Mouse (Mus musculus) forebrain, embryonic 14.5 days (tissue): ENCODE results near the gene Mapk11. TPM values are rescaled to one million over a fixed set of nuclear protein-coding genes. Genes with fewer than 3 reads are reported as not detected.

Experiments
- ATAC-seq: fragments of 200-750 bp; cut with Nextera tagmentation; 2 replicates; pipeline ENCODE4 v1.8.0; 2017; ENCODE audit warnings: mild to moderate bottlenecking, moderate library complexity
- DNase-seq: peaks from one replicate; pipeline ENCODE4 v3.0.0-alpha.2; 2015; ENCODE audit warnings: low spot score
- H3K27ac ChIP-seq: fragments of 300-500 bp; sonication (generic); 2 replicates; pipeline ENCODE4 v1.5.1; 2014; ENCODE audit warnings: low read depth, mild to moderate bottlenecking, control low read depth, low read length, moderate library complexity
- H3K27me3 ChIP-seq: fragments of 300-500 bp; sonication (generic); replicated peaks from 2 replicates; pipeline ENCODE4 v1.6.1; 2014; ENCODE audit warnings: low read length, control low read depth, mixed read lengths; ENCODE audit not compliant: control insufficient read depth, insufficient read depth
- H3K36me3 ChIP-seq: fragments of 300-500 bp; sonication (generic); 2 replicates; pipeline ENCODE4 v1.6.1; 2014; ENCODE audit warnings: low read length, control low read depth; ENCODE audit not compliant: control insufficient read depth, insufficient read depth
- H3K4me1 ChIP-seq: fragments of 300-500 bp; sonication (generic); 2 replicates; pipeline ENCODE4 v1.6.1; 2014; ENCODE audit warnings: antibody characterized with exemption, low read length, control low read depth; ENCODE audit not compliant: control insufficient read depth, insufficient read depth
- H3K4me2 ChIP-seq: fragments of 300-500 bp; sonication (generic); 2 replicates; pipeline ENCODE4 v1.6.1; 2014; ENCODE audit warnings: mild to moderate bottlenecking, control low read depth, low read length
- H3K4me3 ChIP-seq: fragments of 300-500 bp; sonication (generic); 2 replicates; pipeline ENCODE4 v1.5.1; 2014; ENCODE audit warnings: low read depth, low read length, control low read depth
- H3K9ac ChIP-seq: fragments of 300-500 bp; sonication (generic); 2 replicates; pipeline ENCODE4 v1.6.1; 2014; ENCODE audit warnings: mild to moderate bottlenecking, low read length, control low read depth, moderate library complexity
- H3K9me3 ChIP-seq: fragments of 300-500 bp; sonication (generic); replicated peaks from 2 replicates; pipeline ENCODE4 v1.6.1; 2016; ENCODE audit warnings: low read length, control low read depth, mixed read lengths; ENCODE audit not compliant: control insufficient read depth
- WGBS: fragments of 180-500 bp; shearing (Covaris S2); extraction: QIAGEN DNeasy Blood & Tissue Kit; methylation state at CpG from one replicate; pipeline ENCODE4 v1.1.7; 2014; 5-methylcytosine and 5-hydroxymethylcytosine counted together
- polyA plus RNA-seq: library from polyadenylated mRNA; unstranded; fragments of >200 nt; fragmentation: Nextera tagmentation; extraction: Ambion mirVana; gene quantifications from 2 replicates; pipeline ENCODE4 v1.2.1, GENCODE M21; 2014

Gene Mapk11
- polyA plus RNA-seq, 1 experiment from 2014 or later: 30.1 TPM

- ATAC-seq (no peak), DNase-seq (no peak)
- peaks cover 98% of the 10 kb centered on the region for H3K36me3 ChIP-seq
- no peaks in the 10 kb centered on the region for H3K9me3 ChIP-seq
- no peaks in the 10 kb centered on the region for H3K4me1 ChIP-seq
- H3K4me3 ChIP-seq: no peak overlapping the region
- H3K27ac ChIP-seq: no peak overlapping the region
- WGBS: 83% methylated on average over 9 of the region's 9 CpGs
- H3K9ac ChIP-seq: no peak overlapping the region
- no peaks in the 10 kb centered on the region for H3K27me3 ChIP-seq
- no peak overlapping the region for H3K4me2 ChIP-seq
Measured at GRCm38 (mm10) chr15:89110147-89110546, 39.3 kb downstream of the Mapk11 start.

- Histone ChIP-seq H3K36me3 (peaks cover 100% of the 10 kb centered on the region), H3K27ac (no peak overlapping the region), H3K9me3 (no peaks in the 10 kb centered on the region), H3K4me2 (no peak overlapping the region), H3K4me3 (no peak overlapping the region), H3K9ac (no peak overlapping the region), H3K4me1 (no peaks in the 10 kb centered on the region), H3K27me3 (no peaks in the 10 kb centered on the region)
- no peak for DNase-seq
- no peak for ATAC-seq
- 81% methylated on average over 1 of the region's 1 CpGs for WGBS
Measured at GRCm38 (mm10) chr15:89106976-89107375, 42.5 kb downstream of the Mapk11 start.

GRCm38 (mm10) chr15:89106073-89106472, 43.4 kb downstream of the Mapk11 start:
- DNase-seq (no peak), ATAC-seq (no peak)
- no peak overlapping the region for H3K4me3 ChIP-seq
- no peaks in the 10 kb centered on the region for H3K4me1 ChIP-seq
- WGBS: 83% methylated on average over 13 of the region's 13 CpGs
- H3K9ac ChIP-seq: no peak overlapping the region
- H3K27ac ChIP-seq: no peak overlapping the region
- peaks cover 100% of the 10 kb centered on the region for H3K36me3 ChIP-seq
- no peak overlapping the region for H3K4me2 ChIP-seq
- no peaks in the 10 kb centered on the region for H3K9me3 ChIP-seq
- no peaks in the 10 kb centered on the region for H3K27me3 ChIP-seq

GRCm38 (mm10) chr15:89104425-89104824, 45.0 kb downstream of the Mapk11 start:
- Histone ChIP-seq H3K4me2 (no peak overlapping the region), H3K9me3 (no peaks in the 10 kb centered on the region), H3K9ac (no peak overlapping the region), H3K27ac (no peak overlapping the region), H3K27me3 (no peaks in the 10 kb centered on the region), H3K4me1 (no peaks in the 10 kb centered on the region), H3K36me3 (peaks cover 100% of the 10 kb centered on the region), H3K4me3 (no peak overlapping the region)
- ATAC-seq: no peak
- no peak for DNase-seq
- WGBS: 96% methylated on average over 8 of the region's 8 CpGs

- ATAC-seq (no peak), DNase-seq (no peak)
- H3K36me3 ChIP-seq: peaks cover 100% of the 10 kb centered on the region
- no peaks in the 10 kb centered on the region for H3K27me3 ChIP-seq
- H3K9me3 ChIP-seq: no peaks in the 10 kb centered on the region
- no peak overlapping the region for H3K27ac ChIP-seq
- no peak overlapping the region for H3K4me2 ChIP-seq
- no peaks in the 10 kb centered on the region for H3K4me1 ChIP-seq
- WGBS: 84% methylated on average over 10 of the region's 10 CpGs
- H3K9ac ChIP-seq: no peak overlapping the region
- H3K4me3 ChIP-seq: no peak overlapping the region
Measured at GRCm38 (mm10) chr15:89103921-89104320, 45.5 kb downstream of the Mapk11 start.

GRCm38 (mm10) chr15:89102646-89103045, 46.8 kb downstream of the Mapk11 start:
- ATAC-seq (no peak), DNase-seq (no peak)
- no peak overlapping the region for H3K4me2 ChIP-seq
- H3K9ac ChIP-seq: no peak overlapping the region
- H3K27me3 ChIP-seq: no peaks in the 10 kb centered on the region
- WGBS: 77% methylated on average over 5 of the region's 5 CpGs
- H3K27ac ChIP-seq: no peak overlapping the region
- no peak overlapping the region for H3K4me3 ChIP-seq
- H3K9me3 ChIP-seq: no peaks in the 10 kb centered on the region
- no peaks in the 10 kb centered on the region for H3K4me1 ChIP-seq
- H3K36me3 ChIP-seq: peaks cover 100% of the 10 kb centered on the region

- DNase-seq (no peak), ATAC-seq (no peak)
- H3K27me3 ChIP-seq: no peaks in the 10 kb centered on the region
- 95% methylated on average over 12 of the region's 12 CpGs for WGBS
- no peak overlapping the region for H3K27ac ChIP-seq
- H3K4me3 ChIP-seq: no peak overlapping the region
- H3K4me1 ChIP-seq: no peaks in the 10 kb centered on the region
- H3K4me2 ChIP-seq: no peak overlapping the region
- no peak overlapping the region for H3K9ac ChIP-seq
- peaks cover 100% of the 10 kb centered on the region for H3K36me3 ChIP-seq
- H3K9me3 ChIP-seq: no peaks in the 10 kb centered on the region
Measured at GRCm38 (mm10) chr15:89100823-89101222, 48.6 kb downstream of the Mapk11 start.

GRCm38 (mm10) chr15:89098616-89099015, 50.8 kb downstream of the Mapk11 start:
- H3K9ac ChIP-seq: no peak overlapping the region
- H3K36me3 ChIP-seq: peaks cover 100% of the 10 kb centered on the region
- no peak for DNase-seq
- no peak overlapping the region for H3K4me2 ChIP-seq
- ATAC-seq: no peak
- no peaks in the 10 kb centered on the region for H3K27me3 ChIP-seq
- H3K4me1 ChIP-seq: no peaks in the 10 kb centered on the region
- no peak overlapping the region for H3K27ac ChIP-seq
- WGBS: 86% methylated on average over 7 of the region's 7 CpGs
- H3K9me3 ChIP-seq: no peaks in the 10 kb centered on the region
- no peak overlapping the region for H3K4me3 ChIP-seq

- H3K27ac ChIP-seq: no peak overlapping the region
- DNase-seq (no peak), ATAC-seq (no peak)
- no peak overlapping the region for H3K4me2 ChIP-seq
- H3K4me1 ChIP-seq: no peaks in the 10 kb centered on the region
- H3K9ac ChIP-seq: no peak overlapping the region
- H3K36me3 ChIP-seq: peaks cover 100% of the 10 kb centered on the region
- no peak overlapping the region for H3K4me3 ChIP-seq
- H3K9me3 ChIP-seq: no peaks in the 10 kb centered on the region
- H3K27me3 ChIP-seq: no peaks in the 10 kb centered on the region
- WGBS: 77% methylated on average over 5 of the region's 5 CpGs
Measured at GRCm38 (mm10) chr15:89097450-89097849, 52.0 kb downstream of the Mapk11 start.
